Mouse (Mus musculus) liver, embryonic 14.5 days (tissue): Measurements from ENCODE around the gene Aldh1l1. TPM values are rescaled to one million over a fixed set of nuclear protein-coding genes. Genes with fewer than 3 reads are reported as not detected.

Experiments used
- ATAC-seq: fragments of 200-750 bp; cut with Nextera tagmentation; 2 replicates; pipeline ENCODE4 v1.8.0; 2017; ENCODE audit warnings: moderate number of reproducible peaks, mild to moderate bottlenecking, moderate library complexity; ENCODE audit not compliant: insufficient read depth
- DNase-seq, 3 experiments: peaks; one replicate each; pipeline ENCODE4 v3.0.0-alpha.2; 2012 to 2013; ENCODE audit warnings: low read depth in 3 of 3, low spot score in 3 of 3
- H3K27ac ChIP-seq: fragments of 300-500 bp; sonication (generic); 2 replicates; pipeline ENCODE4 v1.5.1; 2014; ENCODE audit warnings: moderate library complexity, mild to moderate bottlenecking, control low read depth, inconsistent platforms
- H3K27me3 ChIP-seq: fragments of 300-500 bp; sonication (generic); 2 replicates; pipeline ENCODE4 v1.6.1; 2014; ENCODE audit warnings: mild to moderate bottlenecking, low read length, moderate library complexity; ENCODE audit not compliant: control insufficient read depth, insufficient read depth
- H3K36me3 ChIP-seq: fragments of 300-500 bp; sonication (generic); replicated peaks from 2 replicates; pipeline ENCODE4 v1.6.1; 2014; ENCODE audit warnings: low read depth; ENCODE audit not compliant: control insufficient read depth, insufficient read depth
- H3K4me1 ChIP-seq, 2 experiments: fragments of 200-500 bp in 1 of 2; fragments of 300-500 bp in 1 of 2; sonication (generic) in 1 of 2; replicated peaks; 2 replicates each; pipeline ENCODE4 v1.6.1; 2012 to 2014; ENCODE audit warnings: antibody characterized with exemption in 1 of 2, inconsistent platforms in 1 of 2, low read length in 1 of 2; ENCODE audit not compliant: control insufficient read depth in 2 of 2, insufficient read depth in 2 of 2
- H3K4me2 ChIP-seq: fragments of 300-500 bp; sonication (generic); 2 replicates; pipeline ENCODE4 v1.6.1; 2014; ENCODE audit warnings: low read depth, mild to moderate bottlenecking, control low read depth, moderate library complexity
- H3K4me3 ChIP-seq, 2 experiments: fragments of 200-500 bp in 1 of 2; fragments of 300-500 bp in 1 of 2; sonication (generic) in 1 of 2; 2 replicates each; pipeline ENCODE4 v1.5.1; 2012 to 2014; ENCODE audit warnings: low read depth in 2 of 2, low read length in 2 of 2, mild to moderate bottlenecking in 2 of 2, control low read depth in 1 of 2, inconsistent platforms in 1 of 2, moderate library complexity in 1 of 2; ENCODE audit not compliant: insufficient read depth in 1 of 2
- H3K9ac ChIP-seq: fragments of 300-500 bp; sonication (generic); replicated peaks from 2 replicates; pipeline ENCODE4 v1.6.1; 2014; ENCODE audit warnings: mild to moderate bottlenecking, control low read depth, moderate library complexity
- H3K9me3 ChIP-seq: fragments of 300-500 bp; sonication (generic); 2 replicates; pipeline ENCODE4 v1.6.1; 2016; ENCODE audit warnings: low read length, mixed read lengths; ENCODE audit not compliant: control insufficient read depth
- CTCF ChIP-seq: IDR thresholded peaks from 2 replicates; pipeline ENCODE4 v1.5.1; 2016; ENCODE audit warnings: antibody characterized with exemption, low read depth, control low read depth
- EP300 ChIP-seq: IDR thresholded peaks from 2 replicates; pipeline ENCODE4 v1.6.1; 2016; ENCODE audit warnings: antibody characterized with exemption, low read depth
- WGBS: fragments of 180-500 bp; shearing (Covaris S2); extraction: QIAGEN DNeasy Blood & Tissue Kit; methylation state at CpG from one replicate; pipeline ENCODE4 v1.1.7; 2014; ENCODE audit not compliant: insufficient replicate concordance; 5-methylcytosine and 5-hydroxymethylcytosine counted together
- polyA plus RNA-seq, 2 experiments: library from polyadenylated mRNA; depleted of rRNA in 1 of 2; stranded (reverse) in 1 of 2; unstranded in 1 of 2; fragments of >200 nt; fragmentation: Nextera tagmentation in 1 of 2; extraction: Ambion mirVana in 1 of 2; gene quantifications; 2 replicates each; pipeline versions ENCODE4 v1.2.1 to v1.2.3; 2012 to 2014

The Aldh1l1 gene
- polyA plus RNA-seq, 2 experiments: 9.2 to 10.6 TPM

GRCm38 (mm10) chr6:90550161-90550912 is 64.1 kb downstream of the Aldh1l1 start:
- Histone ChIP-seq H3K36me3 (no peaks in the 10 kb centered on the region), H3K4me3 (peak overlapping the region; percentile 42 to 48), H3K4me2 (peak overlapping the region; percentile 59), H3K27ac (no peak overlapping the region), H3K9me3 (no peaks in the 10 kb centered on the region), H3K4me1 (0 out of 4 replicates have a peak, but pooled peaks cover 0 to 3% of the 10 kb centered on the region in 2 experiments), H3K9ac (no peak overlapping the region), H3K27me3 (no peaks in the 10 kb centered on the region)
- TF ChIP-seq EP300 (no peak), CTCF (no peak)
- peak; percentile 87 for ATAC-seq
- DNase-seq: peak; percentile 28 to 34 (median 31)
- 4% methylated on average over 25 of the region's 25 CpGs for WGBS

- H3K9me3 ChIP-seq: no peaks in the 10 kb centered on the region
- DNase-seq (no peak), ATAC-seq (0 out of 2 replicates have a peak, but pooled peaks have one; percentile 2)
- H3K4me2 ChIP-seq: peak overlapping the region; percentile 59
- no peaks in the 10 kb centered on the region for H3K27me3 ChIP-seq
- H3K36me3 ChIP-seq: no peaks in the 10 kb centered on the region
- no peak overlapping the region for H3K27ac ChIP-seq
- TF ChIP-seq CTCF (no peak), EP300 (no peak)
- peak overlapping the region; percentile 42 to 45 for H3K4me3 ChIP-seq
- H3K9ac ChIP-seq: no peak overlapping the region; the same call in 1 of the 2 replicates
- 0 out of 4 replicates have a peak, but pooled peaks cover 0 to 3% of the 10 kb centered on the region in 2 experiments for H3K4me1 ChIP-seq
These were observed 65.0 kb downstream of the Aldh1l1 start for GRCm38 (mm10) chr6:90551251-90551650.

DNA sequence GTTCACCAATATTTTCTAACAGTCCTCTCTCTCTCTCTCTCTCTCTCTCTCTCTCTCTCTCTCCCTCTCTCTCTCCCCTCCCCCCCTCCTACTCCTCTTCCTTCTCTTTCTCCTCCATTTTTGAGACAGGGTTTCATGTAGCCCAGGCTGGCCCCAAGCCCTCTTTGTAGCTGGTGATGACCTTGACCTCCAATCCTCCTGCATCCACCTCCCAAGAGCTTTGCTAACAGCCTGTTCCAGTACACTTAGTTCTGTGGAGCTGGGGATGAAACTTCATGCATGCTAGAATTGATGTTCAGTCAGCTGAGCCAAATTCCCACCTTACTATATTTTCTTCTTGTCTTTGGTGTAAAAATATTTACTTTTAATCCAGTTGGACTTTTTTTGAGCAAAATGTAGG is 67.0 kb downstream of the Aldh1l1 start:
- no peak overlapping the region for H3K27ac ChIP-seq

GRCm38 (mm10) chr6:90553682-90554081 is 67.5 kb downstream of the Aldh1l1 start:
- Histone ChIP-seq H3K27me3 (no peaks in the 10 kb centered on the region), H3K9ac (no peak overlapping the region), H3K4me1 (0 out of 4 replicates have a peak, but pooled peaks cover 0 to 5% of the 10 kb centered on the region in 2 experiments), H3K36me3 (no peaks in the 10 kb centered on the region), H3K27ac (no peak overlapping the region), H3K4me2 (no peak overlapping the region), H3K9me3 (no peaks in the 10 kb centered on the region), H3K4me3 (no peak overlapping the region)
- TF ChIP-seq EP300 (no peak), CTCF (no peak)
- whole genome bisulfite sequencing: 62% methylated on average over 5 of the region's 5 CpGs
- ATAC-seq (no peak), DNase-seq (no peak)

More for the DNA sequence above, 67.0 kb downstream of the Aldh1l1 start:
- Histone ChIP-seq H3K36me3 (no peaks in the 10 kb centered on the region), H3K27me3 (no peaks in the 10 kb centered on the region), H3K4me3 (no peak overlapping the region), H3K4me1 (0 out of 4 replicates have a peak, but pooled peaks cover 0 to 5% of the 10 kb centered on the region in 2 experiments), H3K9ac (no peak overlapping the region), H3K4me2 (no peak overlapping the region), H3K9me3 (no peaks in the 10 kb centered on the region)
- no peak for ATAC-seq
- TF ChIP-seq EP300: no peak
- DNase-seq: no peak

- Histone ChIP-seq H3K27me3 (no peaks in the 10 kb centered on the region), H3K9ac (no peak overlapping the region), H3K36me3 (no peaks in the 10 kb centered on the region), H3K9me3 (no peaks in the 10 kb centered on the region), H3K27ac (no peak overlapping the region), H3K4me2 (no peak overlapping the region), H3K4me1 (0 out of 4 replicates have a peak, but pooled peaks cover 0 to 2% of the 10 kb centered on the region in 2 experiments), H3K4me3 (no peak overlapping the region)
- no peak for DNase-seq
- TF ChIP-seq EP300 (no peak), CTCF (no peak)
- 33% methylated on average over 2 of the region's 2 CpGs for WGBS
- no peak for ATAC-seq
These were observed 70.4 kb downstream of the Aldh1l1 start for GRCm38 (mm10) chr6:90556534-90557058.
